Mouse (Mus musculus): ENCODE measurements around the gene Acsl3. TPM values are rescaled to one million over a fixed set of nuclear protein-coding genes. Genes with fewer than 3 reads are reported as not detected.

Acsl3 gene
- polyA plus RNA-seq, 1 experiment from 2014 or later: 63.6 TPM

- 28% methylated on average over 6 of the region's 6 CpGs for WGBS
- Histone ChIP-seq H3K9me3 (replicated peaks) (no peaks in the 10 kb centered on the region), H3K4me1 (peaks cover 12% of the 10 kb centered on the region; the same call in 1 of the 2 replicates), H3K4me3 (replicated peaks) (no peak overlapping the region), H3K4me2 (replicated peaks) (no peak overlapping the region), H3K27me3 (no peaks in the 10 kb centered on the region), H3K36me3 (no peaks in the 10 kb centered on the region), H3K27ac (replicated peaks) (no peak overlapping the region; the same call in 1 of the 2 replicates), H3K9ac (no peak overlapping the region)
- ATAC-seq (ENCODE audit: insufficient number of reproducible peaks, low FRiP score, low TSS enrichment, low read depth): peak; percentile 83
Observed at GRCm38 (mm10) chr1:78649269-78650061, 8.2 kb upstream of the Acsl3 start.

GRCm38 (mm10) chr1:78656472-78656871 lies 1.2 kb upstream of the Acsl3 start:
- peaks cover 31% of the 10 kb centered on the region for H3K4me1 ChIP-seq
- H3K9me3 ChIP-seq (replicated peaks): no peaks in the 10 kb centered on the region
- H3K4me2 ChIP-seq (replicated peaks): no peak overlapping the region
- whole genome bisulfite sequencing: 14% methylated on average over 2 of the region's 2 CpGs
- no peaks in the 10 kb centered on the region for H3K36me3 ChIP-seq
- no peaks in the 10 kb centered on the region for H3K27me3 ChIP-seq
- H3K27ac ChIP-seq (replicated peaks): peak overlapping the region; percentile 97
- H3K4me3 ChIP-seq (replicated peaks): no peak overlapping the region
- no peak for ATAC-seq (ENCODE audit: insufficient number of reproducible peaks, low FRiP score, low TSS enrichment, low read depth)
- H3K9ac ChIP-seq: no peak overlapping the region

GRCm38 (mm10) chr1:78657021-78657629 lies 500 bp upstream of the Acsl3 start:
- H3K36me3 ChIP-seq: no peaks in the 10 kb centered on the region
- WGBS: 22% methylated on average over 22 of the region's 22 CpGs
- no peaks in the 10 kb centered on the region for H3K27me3 ChIP-seq
- peaks cover 31% of the 10 kb centered on the region for H3K4me1 ChIP-seq
- peak overlapping the region; percentile 70 for H3K4me3 ChIP-seq (replicated peaks)
- H3K9ac ChIP-seq: 0 out of 2 replicates have a peak overlapping the region, but pooled peaks have one; percentile 23
- H3K9me3 ChIP-seq (replicated peaks): no peaks in the 10 kb centered on the region
- peak overlapping the region; percentile 76 for H3K4me2 ChIP-seq (replicated peaks)
- ATAC-seq (ENCODE audit: insufficient number of reproducible peaks, low FRiP score, low TSS enrichment, low read depth): no peak
- H3K27ac ChIP-seq (replicated peaks): peak overlapping the region; percentile 97

- ATAC-seq (ENCODE audit: insufficient number of reproducible peaks, low FRiP score, low TSS enrichment, low read depth): no peak
- WGBS: 1% methylated on average over 20 of the region's 20 CpGs
Observed at GRCm38 (mm10) chr1:78658441-78659269, 1.0 kb downstream of the Acsl3 start.

GRCm38 (mm10) chr1:78659270-78659823 lies 1.7 kb downstream of the Acsl3 start:
- 28% methylated on average over 4 of the region's 4 CpGs for WGBS
- H3K4me3 ChIP-seq (replicated peaks): peak overlapping the region; percentile 70

More at GRCm38 (mm10) chr1:78658441-78659269, 1.0 kb downstream of the Acsl3 start:
- Histone ChIP-seq H3K4me1 (peaks cover 31% of the 10 kb centered on the region), H3K27me3 (no peaks in the 10 kb centered on the region), H3K9ac (peak overlapping the region; percentile 79), H3K4me2 (replicated peaks) (peak overlapping the region; percentile 76), H3K27ac (replicated peaks) (peak overlapping the region; percentile 97), H3K36me3 (no peaks in the 10 kb centered on the region), H3K4me3 (replicated peaks) (peak overlapping the region; percentile 70), H3K9me3 (replicated peaks) (no peaks in the 10 kb centered on the region)

GRCm38 (mm10) chr1:78664326-78664725 lies 6.7 kb downstream of the Acsl3 start:
- ATAC-seq (ENCODE audit: insufficient number of reproducible peaks, low FRiP score, low TSS enrichment, low read depth): no peak
- Histone ChIP-seq H3K36me3 (peaks cover 36% of the 10 kb centered on the region), H3K9me3 (replicated peaks) (no peaks in the 10 kb centered on the region), H3K4me1 (peaks cover 16% of the 10 kb centered on the region), H3K9ac (no peak overlapping the region), H3K4me2 (replicated peaks) (no peak overlapping the region), H3K4me3 (replicated peaks) (no peak overlapping the region), H3K27me3 (no peaks in the 10 kb centered on the region), H3K27ac (replicated peaks) (no peak overlapping the region)
- WGBS: 70% methylated on average over 4 of the region's 4 CpGs

More at GRCm38 (mm10) chr1:78659270-78659823, 1.7 kb downstream of the Acsl3 start:
- peak overlapping the region; percentile 79; the same call in 1 of the 2 replicates for H3K9ac ChIP-seq
- H3K27me3 ChIP-seq: no peaks in the 10 kb centered on the region
- H3K27ac ChIP-seq (replicated peaks): 0 out of 2 replicates have a peak overlapping the region, but pooled peaks have one; percentile 97
- H3K9me3 ChIP-seq (replicated peaks): no peaks in the 10 kb centered on the region
- H3K36me3 ChIP-seq: peaks cover 2% of the 10 kb centered on the region; the same call in 1 of the 2 replicates
- no peak for ATAC-seq (ENCODE audit: insufficient number of reproducible peaks, low FRiP score, low TSS enrichment, low read depth)
- H3K4me2 ChIP-seq (replicated peaks): peak overlapping the region; percentile 76
- peaks cover 31% of the 10 kb centered on the region for H3K4me1 ChIP-seq

GRCm38 (mm10) chr1:78665954-78666499 lies 8.4 kb downstream of the Acsl3 start:
- no peak overlapping the region for H3K4me2 ChIP-seq (replicated peaks)
- H3K9ac ChIP-seq: no peak overlapping the region
- no peaks in the 10 kb centered on the region for H3K27me3 ChIP-seq
- peaks cover 3% of the 10 kb centered on the region for H3K4me1 ChIP-seq
- no peak overlapping the region for H3K27ac ChIP-seq (replicated peaks)
- H3K9me3 ChIP-seq (replicated peaks): no peaks in the 10 kb centered on the region
- H3K4me3 ChIP-seq (replicated peaks): no peak overlapping the region
- ATAC-seq (ENCODE audit: insufficient number of reproducible peaks, low FRiP score, low TSS enrichment, low read depth): no peak
- peaks cover 36% of the 10 kb centered on the region for H3K36me3 ChIP-seq
- 94% methylated on average over 9 of the region's 9 CpGs for WGBS

GRCm38 (mm10) chr1:78666585-78666984 lies 9.0 kb downstream of the Acsl3 start:
- Histone ChIP-seq H3K4me1 (no peaks in the 10 kb centered on the region), H3K27me3 (no peaks in the 10 kb centered on the region), H3K9me3 (replicated peaks) (no peaks in the 10 kb centered on the region), H3K4me2 (replicated peaks) (no peak overlapping the region), H3K27ac (replicated peaks) (no peak overlapping the region), H3K9ac (no peak overlapping the region), H3K4me3 (replicated peaks) (no peak overlapping the region), H3K36me3 (peaks cover 36% of the 10 kb centered on the region)
- ATAC-seq (ENCODE audit: insufficient number of reproducible peaks, low FRiP score, low TSS enrichment, low read depth): no peak
- 85% methylated on average over 1 of the region's 1 CpGs for WGBS

GRCm38 (mm10) chr1:78682291-78682690 lies 24.7 kb downstream of the Acsl3 start:
- Histone ChIP-seq H3K27me3 (no peaks in the 10 kb centered on the region), H3K9ac (no peak overlapping the region), H3K9me3 (replicated peaks) (no peaks in the 10 kb centered on the region), H3K4me3 (replicated peaks) (no peak overlapping the region), H3K27ac (replicated peaks) (no peak overlapping the region), H3K36me3 (no peaks in the 10 kb centered on the region), H3K4me2 (replicated peaks) (no peak overlapping the region), H3K4me1 (no peaks in the 10 kb centered on the region)
- no peak for ATAC-seq (ENCODE audit: insufficient number of reproducible peaks, low FRiP score, low TSS enrichment, low read depth)
- 72% methylated on average over 3 of the region's 3 CpGs for WGBS

GRCm38 (mm10) chr1:78684128-78684527 lies 26.5 kb downstream of the Acsl3 start:
- no peaks in the 10 kb centered on the region for H3K4me1 ChIP-seq
- H3K27me3 ChIP-seq: no peaks in the 10 kb centered on the region
- H3K9ac ChIP-seq: no peak overlapping the region
- no peak overlapping the region for H3K4me2 ChIP-seq (replicated peaks)
- no peaks in the 10 kb centered on the region for H3K9me3 ChIP-seq (replicated peaks)
- H3K4me3 ChIP-seq (replicated peaks): no peak overlapping the region
- no peak overlapping the region for H3K27ac ChIP-seq (replicated peaks)
- ATAC-seq (ENCODE audit: insufficient number of reproducible peaks, low FRiP score, low TSS enrichment, low read depth): no peak
- WGBS: 76% methylated on average over 8 of the region's 8 CpGs
- no peaks in the 10 kb centered on the region for H3K36me3 ChIP-seq
